Mouse (Mus musculus) heart, postnatal 14 days (tissue): ENCODE measurements around the gene Grin3a. TPM values are rescaled to one million over a fixed set of nuclear protein-coding genes. Genes with fewer than 3 reads are reported as not detected.
"Not testable (repeated sequence)": the region's sequence is repeated elsewhere in the genome, so short reads cannot be mapped to it uniquely, and the experiment has no call there.

Experiments used
- DNase-seq, 2 experiments: peaks; one replicate each; pipeline ENCODE4 v3.0.0; 2021 to 2022
- intact Hi-C: fragments of 180-260 bp; cut with DNase I; formaldehyde crosslinking; loops from one replicate; pipeline ENCODE4 v1.15.1; 2025
- total RNA-seq, 2 experiments: library from RNA; stranded (reverse); gene quantifications; 2 replicates each; pipeline ENCODE4 v1.2.3; 2021

Grin3a gene
- total RNA-seq, 2 experiments from 2014 or later, result 0.15 to 0.33 TPM

DNA sequence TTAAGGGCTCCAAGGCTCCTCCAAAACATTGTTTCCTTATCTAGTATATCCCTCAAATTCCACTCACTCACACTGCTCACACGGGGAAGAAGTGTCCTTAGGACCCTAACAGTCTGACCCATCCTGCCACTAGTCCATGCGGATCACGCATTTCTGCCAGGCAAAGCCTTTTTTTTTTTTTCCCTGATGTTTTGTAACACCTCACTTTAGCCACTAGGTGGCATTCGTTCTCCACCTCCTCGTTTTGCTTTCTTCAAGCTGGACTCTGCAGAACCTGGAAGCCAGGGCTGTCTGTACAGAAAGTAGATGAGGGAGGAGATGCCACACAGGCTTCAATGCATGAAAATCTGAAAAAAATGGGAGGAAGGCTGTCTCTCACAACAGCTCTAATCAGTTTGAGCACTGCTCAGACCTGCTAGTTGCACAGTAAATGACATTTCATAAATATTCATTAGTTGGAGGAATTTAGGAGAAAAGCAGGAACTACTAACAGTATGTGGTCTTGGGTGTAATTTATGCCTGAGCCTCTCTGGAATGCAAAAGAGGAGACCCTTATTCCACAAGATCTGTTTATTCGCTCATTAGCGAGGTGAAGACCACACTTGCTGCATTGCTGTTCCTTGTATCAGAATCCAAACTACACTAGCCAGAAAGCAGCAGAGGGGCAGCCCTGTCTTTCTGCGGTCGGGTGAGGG is 156.8 kb downstream of the Grin3a start:
- intact Hi-C loops, result loop anchor here (1.0 kb wide), 1 partner anchor 270 kb away; no protein-coding TSS in a partner anchor
- DNase-seq, result peak; percentile 21 to 53

DNA sequence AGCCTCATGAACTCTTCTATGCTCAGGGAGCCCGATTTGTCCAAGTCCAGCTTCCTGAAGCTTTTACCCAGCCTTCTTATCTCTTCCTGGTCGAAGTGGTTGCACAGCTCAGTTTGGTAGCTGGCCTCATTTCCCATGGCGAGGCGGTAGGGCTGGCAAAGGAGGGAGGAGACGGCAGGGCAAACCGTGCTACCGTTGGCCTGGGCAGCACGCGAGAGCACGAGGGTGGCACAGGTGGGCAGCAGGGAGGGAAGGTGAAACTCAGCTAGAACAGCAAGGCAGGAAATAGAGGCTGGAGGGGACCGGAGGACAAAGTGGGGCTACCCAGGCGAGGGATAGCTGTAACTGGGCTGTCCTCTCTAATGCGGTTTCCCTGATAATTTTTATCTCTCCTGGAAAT is 163.7 kb downstream of the Grin3a start, which contains the start of gene Ppp3r2:
Gene Ppp3r2, minus strand, starts transcription at position 213 of the 400 bp plus-strand sequence.
- DNase-seq, result no peak
- intact Hi-C loops, result no loop called here

DNA sequence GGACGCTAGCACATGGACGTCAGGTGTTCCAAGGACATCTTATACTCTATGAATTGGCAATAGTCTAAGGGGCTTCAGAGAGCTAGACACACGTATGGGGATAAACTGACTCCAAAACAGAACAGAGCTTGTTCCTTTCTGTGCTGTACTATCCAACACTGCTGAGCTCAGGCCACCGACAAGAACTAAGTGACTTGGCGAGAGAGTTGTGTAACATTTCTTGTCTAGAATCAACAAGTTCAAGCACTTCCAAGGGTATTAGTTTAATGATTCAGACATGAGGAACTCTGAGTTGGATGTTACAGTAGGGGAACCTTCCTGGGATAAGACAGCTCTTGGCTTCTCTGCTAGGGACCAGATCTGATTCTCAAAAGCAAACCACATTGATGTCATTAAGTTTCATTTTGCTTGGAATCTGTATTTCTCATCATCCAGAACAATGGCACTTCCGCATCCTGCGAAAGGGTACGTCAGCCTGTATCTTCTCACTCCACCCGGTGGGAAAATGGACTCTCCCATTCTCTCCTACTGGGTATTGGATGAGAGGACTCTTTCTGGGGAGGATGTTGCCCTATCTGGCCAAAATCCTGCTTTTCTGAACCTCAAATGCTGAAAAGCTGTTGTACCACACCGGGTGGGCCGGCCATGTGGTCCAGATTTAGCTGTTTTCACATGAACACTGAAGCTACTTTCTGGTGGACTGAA is 165.2 kb downstream of the Grin3a start:
- DNase-seq, result no peak

DNA sequence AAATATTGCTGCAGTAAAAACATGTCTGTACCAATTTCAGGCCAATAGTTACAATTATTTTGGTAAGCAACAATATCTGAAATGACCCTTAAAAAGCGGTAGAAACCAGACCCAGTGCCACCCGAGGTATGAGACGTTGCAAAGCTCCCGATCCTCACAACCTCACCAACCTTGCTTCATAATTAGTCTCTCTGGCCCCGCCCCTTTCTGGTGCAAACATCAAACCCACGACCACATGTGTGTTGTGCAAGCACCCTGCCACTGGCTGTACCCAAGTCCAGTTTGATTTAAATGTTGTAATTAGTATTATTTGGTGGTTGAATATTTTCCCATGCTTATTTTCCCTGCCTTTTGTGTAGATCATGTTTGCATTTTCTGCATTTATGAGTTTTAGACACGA is 168.8 kb downstream of the Grin3a start:
- intact Hi-C loops, result no loop called here
- DNase-seq, result no peak

More for the DNA sequence above, 165.2 kb downstream of the Grin3a start:
- intact Hi-C loops, result no loop called here

DNA sequence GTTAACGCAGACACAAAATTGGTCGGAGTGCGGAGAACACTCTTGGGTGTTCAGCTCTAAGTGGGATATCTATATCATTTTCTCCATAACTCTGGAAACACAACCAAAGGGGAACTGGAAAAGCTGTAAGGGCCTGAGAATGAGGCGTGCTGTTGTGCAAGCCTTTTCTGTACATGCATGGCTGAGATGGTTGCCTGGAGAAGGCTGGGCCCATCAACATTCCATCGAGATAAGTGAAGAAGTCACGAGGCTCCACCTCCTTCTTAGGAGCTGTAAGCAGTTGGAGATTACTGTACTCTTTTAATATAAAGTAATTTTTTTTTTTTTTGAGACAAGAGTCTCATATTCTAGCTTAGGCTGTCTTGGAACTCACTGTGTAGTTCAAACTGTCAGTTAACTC is 169.5 kb downstream of the Grin3a start:
- intact Hi-C loops, result no loop called here

DNA sequence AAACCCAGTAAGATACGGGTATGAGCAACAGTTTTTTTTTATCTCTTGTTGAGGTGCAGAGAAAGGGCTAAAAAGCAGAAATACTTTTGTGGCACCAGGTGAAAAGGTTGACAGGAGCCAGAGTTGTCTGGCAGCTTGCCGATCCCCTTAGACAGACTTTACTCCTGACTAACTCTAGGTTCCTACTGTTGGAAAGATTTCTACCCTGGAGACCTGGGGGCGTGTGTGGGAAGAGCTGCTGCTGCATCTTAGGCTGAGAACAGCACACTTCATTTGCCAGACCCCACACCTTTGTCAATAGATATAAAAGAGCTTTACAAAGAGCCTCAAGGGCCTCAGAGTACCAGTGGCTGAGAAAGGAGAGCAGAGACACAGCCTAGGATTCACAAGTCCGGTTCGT is 180.7 kb downstream of the Grin3a start:
- intact Hi-C loops, result no loop called here
- no peak for DNase-seq

More for the DNA sequence above, 169.5 kb downstream of the Grin3a start:
- no peak for DNase-seq

DNA sequence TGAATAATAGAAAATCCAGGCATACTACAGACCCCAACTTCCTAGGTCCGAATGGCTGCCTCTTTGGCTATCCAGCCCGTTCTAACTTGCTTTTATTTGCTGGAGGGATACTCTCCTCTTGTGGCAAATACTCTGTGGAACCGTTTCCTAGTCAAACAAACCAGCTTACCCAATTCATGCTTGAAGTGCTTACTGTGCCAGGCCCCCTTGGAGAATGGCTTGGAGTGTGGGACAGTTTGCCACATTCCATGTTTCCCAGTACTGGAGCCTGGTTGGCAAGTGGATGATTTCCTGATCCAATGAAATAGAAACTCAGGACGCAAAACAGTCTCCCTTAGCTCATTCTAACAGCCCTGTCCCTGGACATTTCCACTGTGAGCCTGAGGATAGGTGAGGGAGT is 183.3 kb downstream of the Grin3a start:
- intact Hi-C loops, result no loop called here
- DNase-seq, result no peak

DNA sequence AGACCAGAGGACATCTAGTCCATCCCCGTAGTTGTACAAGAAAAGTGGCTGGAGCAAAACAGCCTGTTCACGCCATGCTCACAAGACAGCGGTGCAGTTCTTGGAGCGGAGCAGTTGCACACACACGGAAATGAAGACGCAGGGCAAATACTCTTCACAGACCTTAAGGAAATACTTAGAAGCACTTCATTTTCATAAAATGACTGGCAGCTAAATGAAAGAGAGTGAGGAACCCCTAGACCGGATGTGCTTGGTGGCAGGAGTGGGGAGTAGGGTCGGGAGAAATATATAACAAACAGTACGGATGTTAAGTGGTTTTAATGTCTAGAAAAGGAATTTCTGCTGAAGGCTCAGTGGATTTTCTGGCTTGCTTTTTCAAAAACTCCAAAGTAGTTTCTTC is 183.9 kb downstream of the Grin3a start:
- intact Hi-C loops, result no loop called here
- DNase-seq, result no peak

DNA sequence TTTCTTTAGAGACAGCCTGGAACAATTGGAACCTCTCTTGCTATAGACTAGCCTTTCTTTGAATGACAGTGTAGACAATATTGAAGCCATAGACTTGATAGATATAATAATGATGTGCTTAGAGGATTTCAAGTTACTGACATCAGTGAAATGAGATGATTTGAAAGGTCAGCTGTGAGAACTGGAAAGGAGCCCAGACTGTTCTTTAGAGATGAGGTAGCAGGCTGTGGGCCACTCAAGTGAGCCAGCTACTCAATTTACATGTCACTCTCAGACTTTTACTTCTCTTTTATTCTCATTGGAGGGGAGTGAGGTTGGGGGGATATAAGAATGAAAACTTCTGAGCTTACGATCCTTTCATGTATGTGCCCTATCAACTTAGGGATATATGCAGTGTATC is 186.1 kb downstream of the Grin3a start:
- intact Hi-C loops, result no loop called here
- DNase-seq, result no peak

DNA sequence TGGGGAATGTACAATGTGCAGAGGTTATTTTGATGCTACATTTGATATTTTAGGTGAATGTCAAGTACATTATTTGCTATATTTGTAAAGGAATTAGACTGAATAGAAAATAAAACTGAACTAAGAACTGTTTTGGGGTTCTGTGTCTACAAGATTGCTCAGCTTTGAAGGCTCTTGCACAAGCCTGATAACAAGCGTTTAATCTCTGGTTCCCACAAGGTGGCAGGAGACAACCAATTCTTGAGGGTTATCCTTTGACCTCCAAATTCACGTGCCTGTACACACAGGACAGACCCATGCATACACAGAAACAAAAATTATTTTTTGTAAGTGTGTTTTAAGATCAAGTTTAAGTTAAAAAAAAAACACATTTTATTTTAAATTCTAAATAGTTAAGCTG is 205.6 kb downstream of the Grin3a start:
- intact Hi-C loops, result no loop called here
- DNase-seq, result no peak

DNA sequence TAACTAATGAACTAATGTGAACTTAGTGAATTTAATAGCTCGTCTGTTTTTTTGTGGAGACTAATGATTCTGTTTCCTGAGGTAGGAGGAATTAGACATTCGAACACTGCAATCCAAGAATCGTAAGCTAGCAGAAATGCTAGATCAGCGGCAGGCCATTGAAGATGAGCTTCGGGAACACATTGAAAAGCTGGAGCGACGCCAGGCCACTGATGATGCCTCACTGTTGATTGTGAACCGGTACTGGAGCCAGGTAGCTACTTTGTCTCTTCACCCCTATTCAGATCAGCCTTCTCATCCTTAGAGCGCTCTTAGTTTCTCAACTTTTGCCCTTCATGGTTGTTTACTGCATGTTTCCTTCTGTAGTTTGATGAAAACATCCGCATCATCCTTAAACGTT is 207.7 kb downstream of the Grin3a start:
- DNase-seq, result no peak
- intact Hi-C loops, result no loop called here

DNA sequence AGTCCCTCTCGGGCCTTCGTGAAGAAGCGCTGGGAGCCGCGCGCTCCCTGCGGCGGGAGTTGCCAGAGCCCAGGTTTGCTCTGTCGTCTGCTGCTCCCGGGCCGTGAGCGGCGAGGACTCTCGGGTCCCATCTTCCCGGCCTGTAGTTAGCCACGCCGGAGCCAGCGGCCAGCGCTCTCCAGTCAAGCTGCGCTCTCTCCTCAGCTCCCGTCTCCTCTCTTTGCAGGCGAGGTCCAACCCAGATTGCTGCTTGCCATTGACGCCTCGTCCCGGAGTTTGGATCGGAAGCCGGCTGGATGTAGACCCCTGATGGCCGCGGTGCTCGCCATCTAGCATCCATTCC is 213.4 kb downstream of the Grin3a start:
- DNase-seq, result no peak
- intact Hi-C loops, result no loop called here

DNA sequence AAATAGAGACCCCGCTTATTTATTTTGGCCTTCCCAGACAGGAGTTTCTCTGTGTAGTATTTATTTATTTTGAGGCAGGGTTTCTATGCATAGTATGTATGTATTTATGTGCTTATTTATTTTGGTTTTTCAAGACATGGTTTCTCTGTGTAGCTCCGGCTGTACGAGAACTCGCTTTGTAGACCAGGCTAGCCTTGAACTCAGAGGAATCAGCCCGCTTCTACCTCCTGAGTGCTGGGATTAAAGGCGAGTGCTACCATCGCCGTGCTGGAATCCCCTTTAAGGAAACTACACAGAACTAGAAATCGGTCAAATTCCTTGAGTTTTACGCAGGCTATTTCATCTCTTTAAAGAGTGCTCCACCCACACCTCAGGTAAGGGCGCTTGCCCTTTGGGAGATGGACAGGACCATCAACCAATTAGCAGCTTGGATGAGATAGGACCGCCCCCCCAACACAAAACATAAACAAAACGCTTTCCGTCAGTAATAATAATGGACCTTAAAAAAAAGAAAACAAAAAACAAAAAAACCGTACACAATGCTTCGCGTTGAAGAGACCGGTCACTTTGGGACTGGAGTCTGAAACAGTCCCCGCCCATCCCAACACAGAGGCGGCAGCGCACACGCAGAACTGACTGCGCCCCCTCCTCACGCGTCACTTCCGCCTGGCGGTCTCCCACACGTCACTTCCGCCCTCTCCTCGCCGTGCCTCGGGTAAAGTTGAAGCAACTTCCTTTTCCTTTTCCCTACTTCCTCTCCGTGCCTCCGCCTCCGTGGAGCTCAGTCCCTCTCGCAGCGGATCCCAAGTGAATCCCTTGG is 214.0 kb downstream of the Grin3a start, which contains the start of gene Rnf20:
Gene Rnf20, plus strand, starts transcription at position 688 of the 820 bp plus-strand sequence.
- DNase-seq, result peak; percentile 94 to 97
- intact Hi-C loops, result no loop called here

DNA sequence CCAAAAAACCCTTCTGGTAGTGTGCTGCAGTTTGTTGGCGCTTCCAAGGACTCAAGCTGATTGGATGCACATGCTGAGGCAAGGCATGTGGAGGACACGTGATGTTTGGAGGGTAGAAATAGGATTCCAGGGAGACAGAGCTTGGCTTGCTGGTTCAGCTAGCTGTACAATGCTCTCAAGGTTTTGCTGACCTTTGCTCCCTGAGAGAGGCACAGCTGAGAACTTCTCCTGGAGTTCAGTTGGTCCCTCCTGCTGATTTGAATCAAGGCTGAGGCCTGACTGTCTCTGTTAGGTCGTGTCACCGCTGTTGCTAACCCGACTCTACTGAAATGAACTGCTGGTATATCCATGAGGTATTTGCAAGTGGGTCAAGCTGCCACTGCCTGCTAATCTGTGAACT is 216.6 kb downstream of the Grin3a start:
- no peak for DNase-seq
- intact Hi-C loops, result loop anchor here (5.0 kb wide), 1 partner anchor 107 kb away; the partner anchor contains the start of genes Mrpl50 and Zfp189

DNA sequence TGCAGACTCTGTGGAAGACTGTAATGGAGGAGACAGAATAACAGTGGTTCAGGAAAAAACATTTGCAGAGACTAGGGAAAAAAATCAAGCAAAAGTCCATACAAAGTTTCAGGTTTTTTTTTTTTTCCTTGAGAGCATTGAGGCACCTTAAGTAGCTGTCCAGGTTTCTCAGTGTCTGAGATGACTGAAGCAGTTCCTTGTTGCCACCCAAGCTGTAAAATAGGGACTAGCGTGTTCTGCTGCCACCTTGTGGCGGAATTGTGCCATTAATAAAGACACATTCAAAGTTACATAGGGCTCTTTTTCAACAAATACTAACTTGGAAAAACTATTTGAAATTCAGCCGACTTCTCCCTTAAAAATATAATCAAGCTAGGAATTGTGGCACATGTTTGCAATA is 218.6 kb downstream of the Grin3a start:
- intact Hi-C loops, result loop anchor here (1.0 to 5.0 kb wide), 2 partner anchors 60 to 105 kb away; partner anchors contain the start of genes Mrpl50 and Zfp189
- DNase-seq, result peak; percentile 76 to 85

DNA sequence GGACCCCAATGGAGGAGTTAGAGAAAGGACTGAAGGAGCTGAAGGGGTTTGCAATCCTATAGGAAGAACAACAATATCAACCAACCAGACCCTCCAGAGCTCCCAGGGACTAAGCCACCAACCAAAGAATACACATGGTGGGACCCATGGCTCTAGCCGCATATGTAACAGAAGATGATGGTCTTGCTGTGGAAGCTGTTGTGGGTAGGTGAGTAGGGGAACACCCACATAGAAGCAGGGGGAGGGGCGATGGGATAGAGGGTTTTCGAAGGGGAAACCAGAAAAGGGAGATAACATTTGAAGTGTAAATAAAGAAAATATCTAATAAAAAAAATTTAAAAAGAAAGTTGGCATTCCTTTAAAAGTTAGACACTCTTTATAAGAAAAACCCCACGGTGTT is 220.6 kb downstream of the Grin3a start:
- intact Hi-C loops, result loop anchor here (5.0 kb wide), 1 partner anchor 103 kb away; the partner anchor contains the start of genes Mrpl50 and Zfp189
- DNase-seq, result not testable (repeated sequence)

DNA sequence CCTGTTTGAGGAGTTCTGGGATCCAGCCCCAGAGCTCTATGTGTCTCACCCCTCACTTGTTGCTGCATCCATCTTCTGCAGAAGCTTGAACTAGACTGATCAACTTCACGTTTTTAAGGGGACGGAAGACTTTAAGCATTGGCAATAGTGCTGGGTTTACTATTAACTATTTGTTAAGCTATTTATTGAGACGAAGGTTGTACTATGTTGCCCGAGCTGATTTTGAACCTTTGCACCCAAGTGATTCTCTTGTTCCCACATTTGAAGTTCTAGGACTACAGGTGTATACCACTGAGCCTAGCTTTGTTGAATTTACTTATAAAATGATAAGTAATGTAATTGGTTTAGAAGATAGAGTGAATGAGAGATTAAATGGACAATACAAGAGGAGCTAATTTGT is 221.6 kb downstream of the Grin3a start:
- no peak for DNase-seq
- intact Hi-C loops, result no loop called here

DNA sequence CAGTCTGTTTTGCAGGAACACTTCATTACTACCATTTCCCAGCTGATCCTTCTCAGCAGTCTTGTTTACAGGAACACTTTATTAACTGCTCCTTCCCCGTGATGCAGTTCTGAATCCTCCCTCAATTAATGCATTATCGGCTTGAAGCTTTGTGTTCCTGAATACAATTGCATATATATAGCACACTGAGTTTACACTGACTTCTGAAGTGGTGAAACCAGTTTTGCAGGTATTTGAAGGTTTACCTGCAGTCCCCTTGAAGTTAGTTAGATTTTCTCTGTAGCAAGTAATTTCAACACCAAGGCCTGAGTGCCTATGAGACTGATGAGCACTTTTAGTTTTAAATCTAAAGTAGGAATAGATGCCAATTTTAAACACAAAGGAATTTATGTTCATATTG is 223.3 kb downstream of the Grin3a start:
- intact Hi-C loops, result no loop called here

DNA sequence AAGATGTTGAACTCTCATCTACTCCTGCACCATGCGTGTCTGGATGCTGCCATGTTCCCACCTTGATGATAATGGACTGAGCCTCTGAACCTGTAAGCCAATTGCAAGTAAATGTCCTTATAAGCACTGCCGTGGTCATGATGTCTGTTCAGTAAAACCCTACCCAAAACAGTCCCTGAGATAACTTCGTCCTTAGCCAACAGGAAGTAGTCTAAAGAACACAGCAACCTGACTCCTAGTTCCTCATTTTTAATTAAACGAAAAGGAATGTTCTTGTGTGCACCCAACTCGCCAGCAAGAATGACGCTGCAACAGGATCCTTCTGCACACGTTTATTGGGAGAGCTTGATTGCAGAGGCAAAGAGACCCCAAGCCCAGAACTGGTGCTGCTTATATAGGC is 225.7 kb downstream of the Grin3a start:
- intact Hi-C loops, DNase-seq: not testable (repeated sequence)

More for the DNA sequence above, 223.3 kb downstream of the Grin3a start:
- no peak for DNase-seq

DNA sequence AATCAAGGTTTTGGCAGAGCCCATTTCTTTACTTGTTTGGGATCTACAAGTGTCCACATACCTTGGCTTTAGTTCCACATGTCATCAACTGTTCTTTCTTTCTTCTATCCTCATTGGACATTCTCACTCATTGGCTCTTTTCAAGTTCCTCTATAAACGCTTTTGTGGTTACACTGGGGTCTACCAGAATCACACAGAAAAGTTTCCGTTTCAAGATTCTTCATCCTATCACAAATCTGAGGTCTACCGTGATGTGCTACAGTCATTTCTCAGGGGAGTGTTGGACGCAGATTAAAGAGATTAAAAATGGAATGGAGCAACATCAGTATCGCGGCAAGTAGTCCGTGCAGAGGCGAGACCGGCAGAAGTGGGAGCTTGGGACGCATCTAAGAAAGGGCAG is 228.6 kb downstream of the Grin3a start:
- no peak for DNase-seq
- intact Hi-C loops, result no loop called here
